Mouse (Mus musculus) liver, adult 2 months (tissue): ENCODE data around the gene Kpna1.

Source experiments
- CTCF ChIP-seq: fragments of 200-500 bp; IDR thresholded peaks from 2 replicates; pipeline ENCODE4 v1.5.1; 2011; ENCODE audit warnings: low read depth, low read length, control low read depth
- POLR2A ChIP-seq: fragments of 200-500 bp; IDR thresholded peaks from 2 replicates; pipeline ENCODE4 v1.6.1; 2011; ENCODE audit warnings: low read length, control low read depth; ENCODE audit not compliant: insufficient read depth; ENCODE audit errors: extremely low read depth

GRCm38 (mm10) chr16:36071450-36072379 is 93.2 kb downstream of the Kpna1 start, which contains the start of the genes Fam162a and Ccdc58:
- no peak for TF ChIP-seq CTCF
- TF ChIP-seq POLR2A: peak; percentile 89
